Mouse (Mus musculus) small intestine, adult 2 months (tissue): ENCODE results near the gene Amigo2. TPM values are rescaled to one million over a fixed set of nuclear protein-coding genes. Genes with fewer than 3 reads are reported as not detected.

Experiments used
- H3K27ac ChIP-seq: fragments of 200-500 bp; 2 replicates; pipeline ENCODE4 v1.5.1; 2012; ENCODE audit warnings: low read depth, low read length, control low read depth, inconsistent platforms; ENCODE audit not compliant: insufficient read depth
- H3K27me3 ChIP-seq: fragments of 200-500 bp; 2 replicates; pipeline ENCODE4 v1.6.1; 2012; ENCODE audit warnings: mild to moderate bottlenecking, moderate library complexity, low read length, inconsistent platforms; ENCODE audit not compliant: control insufficient read depth, insufficient read depth
- H3K36me3 ChIP-seq: fragments of 200-500 bp; 2 replicates; pipeline ENCODE4 v1.6.1; 2012; ENCODE audit warnings: mild to moderate bottlenecking, low read length, control low read depth, inconsistent platforms; ENCODE audit not compliant: control insufficient read depth, insufficient read depth
- H3K4me1 ChIP-seq: fragments of 200-500 bp; 2 replicates; pipeline ENCODE4 v1.6.1; 2012; ENCODE audit warnings: low read length, inconsistent platforms, mixed read lengths; ENCODE audit not compliant: control insufficient read depth, insufficient read depth, insufficient read length
- H3K4me3 ChIP-seq: fragments of 200-500 bp; 2 replicates; pipeline ENCODE4 v1.5.1; 2012; ENCODE audit warnings: low read depth, mild to moderate bottlenecking, control low read depth, inconsistent platforms, low read length, moderate library complexity
- CTCF ChIP-seq: fragments of 200-500 bp; IDR thresholded peaks from 2 replicates; pipeline ENCODE4 v1.5.1; 2012; ENCODE audit warnings: low read depth, mild to moderate bottlenecking, control low read depth, inconsistent platforms, low read length, moderate library complexity, mixed read lengths; ENCODE audit not compliant: insufficient replicate concordance, insufficient read length; ENCODE audit errors: extremely low read depth
- POLR2A ChIP-seq: fragments of 200-500 bp; IDR thresholded peaks from 2 replicates; pipeline ENCODE4 v1.6.1; 2012; ENCODE audit warnings: low read depth, mild to moderate bottlenecking, control low read depth, inconsistent platforms, low read length, moderate library complexity
- WGBS: fragments of 180-500 bp; shearing (Covaris S2); methylation state at CpG from one replicate; pipeline ENCODE4 v1.1.7; 2018; 5-methylcytosine and 5-hydroxymethylcytosine counted together
- polyA plus RNA-seq: library from polyadenylated mRNA; depleted of rRNA; stranded (reverse); fragments of >200 nt; gene quantifications from 2 replicates; pipeline ENCODE4 v1.2.3, GENCODE M21; 2012

The Amigo2 gene
- polyA plus RNA-seq, 1 experiment, result 0.80 TPM

- TF ChIP-seq POLR2A (no peak), CTCF (no peak)
- WGBS, result 62% methylated on average over 8 of the region's 8 CpGs
- H3K27me3 ChIP-seq, result no peaks in the 10 kb centered on the region
- H3K36me3 ChIP-seq, result no peaks in the 10 kb centered on the region
- no peaks in the 10 kb centered on the region for H3K4me1 ChIP-seq
- H3K27ac ChIP-seq, result no peak overlapping the region
- no peak overlapping the region for H3K4me3 ChIP-seq
These were observed 20.1 kb upstream of the Amigo2 start for GRCm38 (mm10) chr15:97267094-97267695.

- H3K27me3 ChIP-seq, result no peaks in the 10 kb centered on the region
- H3K4me3 ChIP-seq, result no peak overlapping the region
- H3K27ac ChIP-seq, result no peak overlapping the region
- TF ChIP-seq POLR2A, result no peak
- TF ChIP-seq CTCF, result no peak
- WGBS, result 68% methylated on average over 14 of the region's 14 CpGs
- no peaks in the 10 kb centered on the region for H3K36me3 ChIP-seq
- no peaks in the 10 kb centered on the region for H3K4me1 ChIP-seq
These were observed 19.3 kb upstream of the Amigo2 start for GRCm38 (mm10) chr15:97266236-97266845.

- Histone ChIP-seq H3K4me1 (no peaks in the 10 kb centered on the region), H3K27ac (no peak overlapping the region), H3K36me3 (no peaks in the 10 kb centered on the region), H3K4me3 (no peak overlapping the region), H3K27me3 (no peaks in the 10 kb centered on the region)
- WGBS, result 77% methylated on average over 9 of the region's 9 CpGs
- no peak for TF ChIP-seq POLR2A
- TF ChIP-seq CTCF, result no peak
These were observed 15.2 kb upstream of the Amigo2 start for GRCm38 (mm10) chr15:97262251-97262650.

- WGBS, result 66% methylated on average over 11 of the region's 11 CpGs
- H3K36me3 ChIP-seq, result no peaks in the 10 kb centered on the region
- no peak overlapping the region for H3K4me3 ChIP-seq
- H3K27me3 ChIP-seq, result no peaks in the 10 kb centered on the region
- no peaks in the 10 kb centered on the region for H3K4me1 ChIP-seq
- TF ChIP-seq CTCF, result no peak
- TF ChIP-seq POLR2A, result no peak
- no peak overlapping the region for H3K27ac ChIP-seq
These were observed 13.0 kb upstream of the Amigo2 start for GRCm38 (mm10) chr15:97259968-97260597.

GRCm38 (mm10) chr15:97259300-97259699 is 12.2 kb upstream of the Amigo2 start:
- WGBS, result 64% methylated on average over 8 of the region's 8 CpGs
- TF ChIP-seq CTCF (no peak), POLR2A (no peak)
- Histone ChIP-seq H3K36me3 (no peaks in the 10 kb centered on the region), H3K27me3 (no peaks in the 10 kb centered on the region), H3K27ac (no peak overlapping the region), H3K4me1 (no peaks in the 10 kb centered on the region), H3K4me3 (no peak overlapping the region)

- WGBS, result 79% methylated on average over 17 of the region's 17 CpGs
- Histone ChIP-seq H3K36me3 (no peaks in the 10 kb centered on the region), H3K4me1 (no peaks in the 10 kb centered on the region), H3K4me3 (no peak overlapping the region), H3K27me3 (no peaks in the 10 kb centered on the region), H3K27ac (no peak overlapping the region)
- TF ChIP-seq CTCF (no peak), POLR2A (no peak)
These were observed 11.6 kb upstream of the Amigo2 start for GRCm38 (mm10) chr15:97258483-97259230.

- H3K4me1 ChIP-seq, result no peaks in the 10 kb centered on the region
- no peaks in the 10 kb centered on the region for H3K27me3 ChIP-seq
- H3K36me3 ChIP-seq, result no peaks in the 10 kb centered on the region
- no peak overlapping the region for H3K27ac ChIP-seq
- TF ChIP-seq CTCF (no peak), POLR2A (no peak)
- H3K4me3 ChIP-seq, result no peak overlapping the region
- 69% methylated on average over 8 of the region's 8 CpGs for WGBS
These were observed 10.2 kb upstream of the Amigo2 start for GRCm38 (mm10) chr15:97257206-97257775.
